In genomic region chr8:105408331-105408730, GRCm38 (mm10) we compare ENCODE assay signal across 36 mouse cellular contexts. TPM values are rescaled to one million over a fixed set of nuclear protein-coding genes. Genes with fewer than 3 reads are reported as not detected.
DNase-seq lines count a peak whose midpoint lies in the region; ATAC-seq and TF ChIP-seq lines count a peak whose summit lies in the region.
"Had no signal": no experiment of that assay in that cellular context is flagged by ENCODE, and none has a peak within 500 bp of the region (broad histone marks: within the 10 kb centered on the region; RNA-seq: fewer than 3 reads in every experiment).

No protein-coding gene starts in this region.

- no peak overlapping the region for H3K4me3 ChIP-seq in midbrain, embryonic 11.5 days (ENCODE audit: low read depth, low read length)
- H3K4me3 ChIP-seq in midbrain, embryonic 14.5 days (replicated peaks; ENCODE audit: low read depth, low read length), result no peak overlapping the region
- no peak overlapping the region for H3K4me3 ChIP-seq in myocyte
- H3K4me3 ChIP-seq in gastrocnemius, adult 2 months, result no peak overlapping the region
- H3K4me3 ChIP-seq: erythroblast, embryonic 14.5 days; forebrain, embryonic 12.5 days; kidney, embryonic 15.5 days; layer of hippocampus, adult 2 months; left cerebral cortex, adult 2 months; limb, embryonic 12.5 days; midbrain, embryonic 10.5 days; neural tube, embryonic 13.5 days had no signal

- H3K9ac ChIP-seq in midbrain, embryonic 11.5 days (ENCODE audit: low read length), result no peak overlapping the region
- no peak overlapping the region for H3K9ac ChIP-seq in midbrain, embryonic 14.5 days (replicated peaks; ENCODE audit: low read length)
- H3K9ac ChIP-seq: forebrain, embryonic 12.5 days; hindbrain, embryonic 14.5 days; kidney, embryonic 15.5 days; limb, embryonic 12.5 days; neural tube, embryonic 13.5 days had no signal

- no peak overlapping the region for H3ac ChIP-seq in myocyte (ENCODE audit: control insufficient read depth, insufficient read length)

- H3K4me1 ChIP-seq in midbrain, embryonic 11.5 days (ENCODE audit: control insufficient read depth, insufficient read depth, low read length), result peaks cover 3% of the 10 kb centered on the region; the same call in 1 of the 2 replicates
- peaks cover under 1% of the 10 kb centered on the region for H3K4me1 ChIP-seq in midbrain, embryonic 14.5 days (ENCODE audit: control insufficient read depth, insufficient read depth, low read length)

- no peaks in the 10 kb centered on the region for H3K36me3 ChIP-seq in midbrain, embryonic 11.5 days (ENCODE audit: control insufficient read depth, insufficient read depth, low read length)
- no peaks in the 10 kb centered on the region for H3K36me3 ChIP-seq in midbrain, embryonic 14.5 days (ENCODE audit: control insufficient read depth, insufficient read depth, low read length)
- H3K36me3 ChIP-seq in myocyte (ENCODE audit: control insufficient read depth, insufficient read depth), result no peaks in the 10 kb centered on the region
- H3K36me3 ChIP-seq: forebrain, embryonic 12.5 days; G1E; kidney, embryonic 15.5 days; limb, embryonic 12.5 days; midbrain, embryonic 10.5 days; neural tube, embryonic 13.5 days had no signal

- H3K9me3 ChIP-seq in midbrain, embryonic 11.5 days (ENCODE audit: control insufficient read depth, low read length), result no peaks in the 10 kb centered on the region
- no peaks in the 10 kb centered on the region for H3K9me3 ChIP-seq in midbrain, embryonic 14.5 days (ENCODE audit: control insufficient read depth, low read length)
- H3K9me3 ChIP-seq: G1E; kidney, embryonic 15.5 days; midbrain, embryonic 10.5 days; neural tube, embryonic 13.5 days had no signal

- peak; percentile 32 to 66 for DNase-seq in adrenal gland, adult (ENCODE audit: inconsistent age in 2 of 2, low spot score in 1 of 2)
- no peak for DNase-seq in adrenal gland, adult 18-20 months (ENCODE audit: low spot score in 2 of 2)
- DNase-seq in midbrain, embryonic 11.5 days (ENCODE audit: low spot score, missing footprints), result peak; percentile 23
- DNase-seq in midbrain, embryonic 14.5 days, result no peak
- peak; percentile 36 for DNase-seq in adrenal gland, postnatal 10 days
- no peak for DNase-seq in gastrocnemius, adult 2 months
- DNase-seq: cerebellum, adult 18-20 months; cerebellum, postnatal 10 days; gastrocnemius, postnatal 14 days; heart, adult 18-20 months; heart, postnatal 4 days; kidney, adult 11 months; kidney, postnatal 25 days; right cerebral cortex, postnatal 4 days had no signal

- intact Hi-C loops in gastrocnemius, adult 2 months (cut with DNase I), result no loop called here

- no peak for ATAC-seq in midbrain, embryonic 11.5 days (ENCODE audit: low FRiP score)
- ATAC-seq in midbrain, embryonic 14.5 days (ENCODE audit: low FRiP score, low TSS enrichment), result no peak
- no peak for ATAC-seq in inflammation-experienced regulatory T-cells, adult 6 months
- ATAC-seq: activated CD4-positive, CD25-positive, alpha-beta regulatory T cell, adult 4 months; lung, postnatal 0 days had no signal

- 71% methylated on average over 7 of the region's 7 CpGs for WGBS in midbrain, embryonic 11.5 days
- WGBS in midbrain, embryonic 14.5 days, result 59% methylated on average over 7 of the region's 7 CpGs

- TF ChIP-seq CTCF in gastrocnemius, adult 2 months (IDR thresholded peaks at IDR 0.05), result no peak

- no peak for TF ChIP-seq POLR2A in myocyte (IDR thresholded peaks at IDR 0.05; ENCODE audit: insufficient read length, low read depth)

- H3K79me2 ChIP-seq in myocyte (ENCODE audit: control insufficient read depth, insufficient read depth), result no peaks in the 10 kb centered on the region

- H3K27me3 ChIP-seq in midbrain, embryonic 11.5 days (ENCODE audit: control insufficient read depth, insufficient read depth, low read length), result no peaks in the 10 kb centered on the region; the same call in 1 of the 2 replicates
- H3K27me3 ChIP-seq in midbrain, embryonic 14.5 days (ENCODE audit: control insufficient read depth, insufficient read depth, low read length), result no peaks in the 10 kb centered on the region
- no peaks in the 10 kb centered on the region for H3K27me3 ChIP-seq in myocyte (ENCODE audit: control insufficient read depth, insufficient read depth, insufficient read length)

- H3K4me2 ChIP-seq in midbrain, embryonic 11.5 days, result no peak overlapping the region
- no peak overlapping the region for H3K4me2 ChIP-seq in midbrain, embryonic 14.5 days (ENCODE audit: low read length)
- H3K4me2 ChIP-seq in myocyte (ENCODE audit: low read depth), result peak overlapping the region; percentile 59
- H3K4me2 ChIP-seq: forebrain, embryonic 12.5 days; heart, embryonic 11.5 days; hindbrain, embryonic 14.5 days; kidney, embryonic 15.5 days; limb, embryonic 12.5 days; liver, embryonic 11.5 days; neural tube, embryonic 13.5 days had no signal

- no peak overlapping the region for H3K27ac ChIP-seq in midbrain, embryonic 11.5 days (ENCODE audit: low read depth, low read length)
- no peak overlapping the region for H3K27ac ChIP-seq in midbrain, embryonic 14.5 days (replicated peaks; ENCODE audit: low read depth, low read length)
- no peak overlapping the region for H3K27ac ChIP-seq in gastrocnemius, adult 2 months
- H3K27ac ChIP-seq: forebrain, embryonic 12.5 days; hindbrain, embryonic 14.5 days; kidney, embryonic 15.5 days; layer of hippocampus, adult 2 months; left cerebral cortex, adult 2 months; limb, embryonic 12.5 days; macrophage; midbrain, embryonic 10.5 days; neural tube, embryonic 13.5 days had no signal

TF ChIP-seq in myocyte, 11 proteins besides CTCF, POLR2A, EP300 and RAD21:
- TF ChIP-seq E2F4 (IDR thresholded peaks at IDR 0.05; ENCODE audit: insufficient read depth) (no peak), TCF3 (IDR thresholded peaks at IDR 0.05; ENCODE audit: insufficient read length, low read depth) (no peak), CEBPB (IDR thresholded peaks at IDR 0.05; ENCODE audit: insufficient read depth, poor library complexity, severe bottlenecking) (no peak), TCF12 (IDR thresholded peaks at IDR 0.05; ENCODE audit: insufficient read depth, poor library complexity, severe bottlenecking) (no peak), MAX (IDR thresholded peaks at IDR 0.05; ENCODE audit: low read depth) (no peak), POLR2AphosphoS2 (IDR thresholded peaks at IDR 0.05; ENCODE audit: insufficient read length, low read depth) (no peak), MYOG (IDR thresholded peaks at IDR 0.05; ENCODE audit: control insufficient read depth in 1 of 3, insufficient read depth in 1 of 3, insufficient read length in 2 of 3, low read depth in 2 of 3) (no peak), REST (IDR thresholded peaks at IDR 0.05; ENCODE audit: insufficient read depth, insufficient read length) (no peak), USF1 (IDR thresholded peaks at IDR 0.05; ENCODE audit: low read depth) (no peak), MYOD1 (IDR thresholded peaks at IDR 0.05; ENCODE audit: control insufficient read depth in 1 of 3, insufficient read length in 2 of 3, low read depth in 2 of 3) (no peak), SRF (IDR thresholded peaks at IDR 0.05; ENCODE audit: control insufficient read depth, insufficient read length, low read depth) (no peak)

RNA-seq across cellular contexts. Expression of gene Kctd19, which starts 5.0 kb away (rescaled TPM):
- total RNA-seq in adrenal gland, adult 18-20 months (2021), result under 1 TPM in 1 of 2 experiments, not detected in 1; 0.13 TPM
- not detected in 2 replicates for polyA plus RNA-seq in midbrain, embryonic 11.5 days (2014; fragmentation: Nextera tagmentation; extraction: Ambion mirVana)
- polyA plus RNA-seq in midbrain, embryonic 14.5 days (2014; fragmentation: Nextera tagmentation; extraction: Ambion mirVana), result not detected in 2 replicates
- under 1 TPM; 0.15 to 0.33 TPM for total RNA-seq in adrenal gland, postnatal 10 days (2021)
- not detected for polyA plus RNA-seq in myocyte (2012; fragmentation: generic; extraction: Trizol)
- not detected for polyA plus RNA-seq in inflammation-experienced regulatory T-cells, adult 6 months (2017; shearing (Covaris generic))
- total RNA-seq in gastrocnemius, adult 2 months (2021), result under 1 TPM in 1 of 2 experiments, not detected in 1; 0.23 TPM
- total RNA-seq: common myeloid progenitor, adult 5-6 weeks; G1E; heart, adult 18-20 months; heart, postnatal 4 days; layer of hippocampus, adult 2 months; layer of hippocampus, postnatal 14 days; left cerebral cortex, adult 2 months; left cerebral cortex, postnatal 25 days had no signal
- polyA plus RNA-seq: activated CD4-positive, CD25-positive, alpha-beta regulatory T cell, adult 4 months; embryonic facial prominence, embryonic 14.5 days; erythroblast, embryonic 14.5 days; forebrain, embryonic 12.5 days; G1E; heart, embryonic 11.5 days; hindbrain, embryonic 14.5 days; kidney, embryonic 15.5 days; limb, embryonic 12.5 days; liver, embryonic 11.5 days; liver, embryonic 16.5 days; macrophage; neural tube, embryonic 13.5 days had no signal

RNA-seq across cellular contexts. Expression of gene Lrrc36, which starts 5.0 kb away (rescaled TPM):
- total RNA-seq in adrenal gland, adult 18-20 months (2021), result 1 to 10 TPM; 3.3 to 4.5 TPM
- 1.9 and 2.7 TPM in 2 replicates for polyA plus RNA-seq in midbrain, embryonic 11.5 days (2014; fragmentation: Nextera tagmentation; extraction: Ambion mirVana)
- 1.5 and 1.7 TPM in 2 replicates for polyA plus RNA-seq in midbrain, embryonic 14.5 days (2014; fragmentation: Nextera tagmentation; extraction: Ambion mirVana)
- 1 to 10 TPM; 3.3 to 3.8 TPM for total RNA-seq in adrenal gland, postnatal 10 days (2021)
- polyA plus RNA-seq in myocyte (2012; fragmentation: generic; extraction: Trizol), result not detected
- polyA plus RNA-seq in inflammation-experienced regulatory T-cells, adult 6 months (2017; shearing (Covaris generic)), result not detected
- total RNA-seq in gastrocnemius, adult 2 months (2021), result under 1 TPM; 0.64 to 0.73 TPM
- total RNA-seq: G1E had no signal
- polyA plus RNA-seq: activated CD4-positive, CD25-positive, alpha-beta regulatory T cell, adult 4 months; G1E; heart, embryonic 11.5 days; macrophage had no signal

RNA-seq across cellular contexts. Expression of gene Plekhg4, which starts 35.3 kb away (rescaled TPM):
- total RNA-seq in adrenal gland, adult 18-20 months (2021), result under 1 TPM; 0.17 to 0.67 TPM
- 0.55 and 0.61 TPM in 2 replicates for polyA plus RNA-seq in midbrain, embryonic 11.5 days (2014; fragmentation: Nextera tagmentation; extraction: Ambion mirVana)
- polyA plus RNA-seq in midbrain, embryonic 14.5 days (2014; fragmentation: Nextera tagmentation; extraction: Ambion mirVana), result 1.4 and 3.0 TPM in 2 replicates
- total RNA-seq in adrenal gland, postnatal 10 days (2021), result under 1 TPM; 0.36 to 0.51 TPM
- polyA plus RNA-seq in myocyte (2012; fragmentation: generic; extraction: Trizol), result 1.0 TPM
- under 1 TPM in 1 of 3 experiments, not detected in 2; 0.11 TPM for polyA plus RNA-seq in inflammation-experienced regulatory T-cells, adult 6 months (2017; shearing (Covaris generic))
- not detected for total RNA-seq in gastrocnemius, adult 2 months (2021)
- total RNA-seq: common myeloid progenitor, adult 5-6 weeks; heart, adult 18-20 months had no signal
- polyA plus RNA-seq: erythroblast, embryonic 14.5 days; liver, embryonic 11.5 days; liver, embryonic 16.5 days; macrophage had no signal

RNA-seq across cellular contexts. Expression of gene Slc9a5, which starts 59.7 kb away (rescaled TPM):
- under 1 TPM; 0.58 to 0.93 TPM for total RNA-seq in adrenal gland, adult 18-20 months (2021)
- 2.9 and 3.2 TPM in 2 replicates for polyA plus RNA-seq in midbrain, embryonic 11.5 days (2014; fragmentation: Nextera tagmentation; extraction: Ambion mirVana)
- 8.3 and 10.2 TPM in 2 replicates for polyA plus RNA-seq in midbrain, embryonic 14.5 days (2014; fragmentation: Nextera tagmentation; extraction: Ambion mirVana)
- 1 to 10 TPM; 1.5 to 2.6 TPM for total RNA-seq in adrenal gland, postnatal 10 days (2021)
- 6.2 TPM for polyA plus RNA-seq in myocyte (2012; fragmentation: generic; extraction: Trizol)
- 1 to 10 TPM in 1 of 3 experiments, under 1 TPM in 2; 0.28 to 1.3 (median 0.42) TPM for polyA plus RNA-seq in inflammation-experienced regulatory T-cells, adult 6 months (2017; shearing (Covaris generic))
- total RNA-seq in gastrocnemius, adult 2 months (2021), result under 1 TPM; 0.45 to 0.92 TPM
- polyA plus RNA-seq: erythroblast, embryonic 14.5 days had no signal

Comparison
In these comparisons a context has a peak if more than half of its experiments do, and no peak if none do; other contexts are left out.
1. DNase-seq: peak in adrenal gland, adult (2 of 2), midbrain, embryonic 11.5 days (single experiment) and adrenal gland, postnatal 10 days (single experiment); none in adrenal gland, adult 18-20 months (0 of 2), midbrain, embryonic 14.5 days (single experiment) and gastrocnemius, adult 2 months (single experiment).